Mouse (Mus musculus) forelimb bud, embryonic 11.5 days (tissue): ENCODE data around the gene Apc2.

Source experiments
- DNase-seq: peaks from one replicate; pipeline ENCODE4 v3.0.0-alpha.2; 2012; ENCODE audit warnings: low read depth, low spot score

The Apc2 gene

GRCm38 (mm10) chr10:80294311-80294710, 1.5 kb upstream of the Apc2 start:
- no peak for DNase-seq

DNA sequence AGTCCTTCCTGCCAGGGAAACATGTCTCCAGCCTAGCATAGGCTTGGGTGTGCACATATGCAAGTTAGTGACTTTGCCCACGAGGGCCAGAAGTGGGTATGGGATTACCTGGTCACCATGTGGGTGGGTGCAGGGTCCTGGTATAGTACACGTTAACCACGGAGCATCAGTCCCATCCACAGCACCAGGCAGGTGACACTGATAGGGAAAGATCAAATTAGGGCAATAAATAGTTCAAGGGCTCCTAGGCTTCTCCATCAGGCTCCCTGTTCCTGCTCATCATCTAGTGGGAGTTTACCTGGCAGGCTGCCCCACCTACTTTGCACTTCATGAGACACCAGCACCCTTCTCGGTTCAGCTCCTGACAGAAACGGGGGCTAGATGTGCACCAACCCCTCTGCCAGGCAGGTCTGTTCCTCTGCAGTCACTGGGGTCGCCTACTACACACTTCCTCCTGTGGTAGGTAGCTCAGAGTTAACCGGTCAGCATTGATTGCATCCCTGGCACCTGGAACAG, 931 bp upstream of the Apc2 start:
- DNase-seq = no peak

- DNase-seq = no peak
Measured at GRCm38 (mm10) chr10:80296824-80297223, 1.0 kb downstream of the Apc2 start.

DNA sequence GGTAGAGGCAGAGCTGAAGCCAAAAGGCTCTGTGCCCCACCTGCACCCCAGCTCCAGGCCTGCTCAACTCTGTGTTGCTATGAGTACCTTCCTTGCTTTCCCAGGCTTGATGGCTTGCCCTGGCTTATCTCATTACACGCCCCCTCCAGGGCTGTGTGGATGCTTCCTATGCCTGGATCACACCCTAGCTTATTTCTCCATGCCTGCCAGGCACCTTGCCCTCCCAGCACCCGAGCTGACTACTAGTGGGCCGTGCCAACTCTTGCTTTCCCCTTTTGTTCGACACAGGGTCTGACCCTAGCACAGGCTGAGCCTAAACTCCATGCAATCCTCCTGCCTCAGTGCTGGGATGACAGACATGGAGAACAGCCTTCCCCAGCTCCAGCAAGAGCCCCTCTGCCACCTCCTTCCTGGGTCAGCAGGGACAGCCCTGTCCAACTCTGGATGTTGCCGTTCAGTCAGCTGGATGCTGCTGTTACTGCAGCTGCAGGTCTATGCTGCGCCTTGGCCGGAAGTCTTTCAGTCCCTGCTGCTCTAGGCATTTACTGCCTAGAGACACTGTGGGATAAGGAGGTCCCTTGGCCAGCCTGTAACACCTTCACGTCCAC, 1.9 kb downstream of the Apc2 start:
- DNase-seq = no peak

GRCm38 (mm10) chr10:80298571-80299281, 2.9 kb downstream of the Apc2 start:
- peak; percentile 86 for DNase-seq

- DNase-seq = no peak
Measured at GRCm38 (mm10) chr10:80299301-80299700, 3.5 kb downstream of the Apc2 start.

GRCm38 (mm10) chr10:80299824-80300223, 4.0 kb downstream of the Apc2 start:
- DNase-seq = no peak

- DNase-seq = no peak
Measured at GRCm38 (mm10) chr10:80300672-80301181, 5.0 kb downstream of the Apc2 start.

GRCm38 (mm10) chr10:80301256-80302081, 5.7 kb downstream of the Apc2 start:
- no peak for DNase-seq

DNA sequence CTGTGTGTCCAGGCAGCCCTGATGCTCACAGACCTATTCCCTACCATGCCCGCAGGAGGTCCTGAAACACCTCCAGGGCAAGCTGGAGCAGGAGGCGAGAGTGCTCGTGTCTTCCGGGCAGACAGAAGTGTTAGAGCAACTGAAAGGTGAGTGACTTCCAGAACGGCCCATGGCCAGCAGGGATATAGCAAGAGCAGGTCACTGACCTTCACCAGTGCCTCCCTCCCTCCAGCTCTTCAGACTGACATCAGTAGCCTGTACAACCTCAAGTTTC, 6.2 kb downstream of the Apc2 start:
- no peak for DNase-seq

DNA sequence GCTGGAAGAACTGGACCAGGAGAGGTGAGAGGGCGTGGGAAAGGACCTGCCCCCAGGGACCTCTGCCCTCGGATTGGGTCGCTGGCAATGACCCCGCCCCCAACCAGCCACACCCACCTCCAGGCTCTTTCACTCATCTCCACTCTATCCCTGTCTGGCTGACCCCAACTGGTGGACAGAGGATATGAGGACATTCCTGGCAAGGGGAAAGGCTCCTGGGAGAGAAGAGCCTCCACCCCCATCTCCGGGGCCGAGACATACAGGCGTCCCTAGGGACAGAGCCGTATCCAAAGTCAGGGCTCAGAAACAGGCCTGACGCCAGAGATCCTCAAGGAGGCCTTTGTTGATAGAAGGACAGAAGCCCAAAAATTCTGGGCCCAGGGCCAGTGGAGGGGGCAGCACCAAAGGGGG, 6.7 kb downstream of the Apc2 start:
- no peak for DNase-seq

GRCm38 (mm10) chr10:80304458-80304857, 8.7 kb downstream of the Apc2 start:
- DNase-seq = no peak

GRCm38 (mm10) chr10:80304862-80305261, 9.1 kb downstream of the Apc2 start:
- DNase-seq = no peak

DNA sequence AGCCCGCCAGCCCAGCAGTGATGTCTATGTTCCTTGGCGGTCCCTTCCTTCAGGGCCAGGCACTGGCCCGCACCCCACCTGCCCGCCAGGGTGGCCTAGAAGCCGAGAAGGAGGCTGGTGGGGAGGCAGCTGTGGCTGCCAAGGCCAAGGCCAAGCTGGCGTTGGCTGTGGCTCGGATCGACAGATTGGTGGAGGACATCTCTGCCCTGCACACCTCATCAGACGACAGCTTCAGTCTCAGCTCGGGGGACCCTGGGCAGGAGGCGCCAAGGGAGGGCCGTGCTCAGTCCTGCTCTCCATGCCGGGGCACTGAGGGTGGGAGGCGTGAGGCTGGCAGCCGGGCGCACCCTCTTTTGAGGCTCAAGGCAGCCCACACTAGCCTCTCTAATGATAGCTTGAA, 15.8 kb downstream of the Apc2 start:
- DNase-seq = no peak

GRCm38 (mm10) chr10:80312586-80313504, 17.1 kb downstream of the Apc2 start:
- no peak for DNase-seq

- DNase-seq = no peak
Measured at GRCm38 (mm10) chr10:80313627-80314201, 17.9 kb downstream of the Apc2 start.

DNA sequence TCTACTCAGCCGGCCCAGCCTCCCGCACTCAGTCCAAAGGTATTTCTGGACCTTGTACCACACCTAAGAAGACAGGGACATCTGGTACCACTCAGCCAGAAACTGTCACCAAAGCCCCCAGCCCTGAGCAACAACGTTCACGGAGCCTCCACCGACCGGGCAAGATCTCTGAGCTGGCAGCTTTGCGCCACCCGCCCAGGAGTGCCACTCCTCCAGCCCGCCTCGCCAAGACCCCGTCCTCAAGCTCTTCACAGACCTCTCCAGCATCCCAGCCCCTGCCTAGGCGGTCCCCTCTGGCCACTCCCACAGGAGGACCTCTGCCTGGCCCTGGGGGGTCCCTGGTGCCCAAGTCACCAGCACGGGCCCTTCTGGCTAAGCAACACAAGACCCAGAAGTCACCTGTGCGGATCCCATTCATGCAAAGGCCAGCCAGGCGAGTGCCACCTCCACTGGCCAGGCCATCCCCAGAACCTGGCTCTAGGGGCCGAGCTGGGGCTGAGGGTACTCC, 18.8 kb downstream of the Apc2 start:
- DNase-seq = no peak

DNA sequence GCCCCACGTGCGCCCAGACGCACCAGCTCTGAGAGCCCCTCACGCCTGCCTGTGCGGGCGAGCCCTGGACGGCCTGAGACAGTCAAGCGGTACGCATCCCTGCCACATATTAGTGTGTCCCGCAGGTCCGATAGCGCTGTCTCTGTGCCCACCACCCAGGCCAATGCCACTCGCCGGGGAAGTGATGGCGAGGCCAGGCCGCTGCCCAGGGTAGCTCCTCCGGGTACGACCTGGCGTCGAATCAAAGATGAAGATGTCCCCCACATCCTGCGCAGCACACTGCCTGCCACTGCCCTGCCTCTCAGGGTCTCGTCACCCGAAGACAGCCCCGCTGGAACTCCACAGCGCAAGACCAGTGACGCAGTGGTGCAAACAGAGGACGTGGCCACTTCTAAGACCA, 19.5 kb downstream of the Apc2 start:
- no peak for DNase-seq

- DNase-seq = no peak
Measured at GRCm38 (mm10) chr10:80316359-80316781, 20.6 kb downstream of the Apc2 start.

GRCm38 (mm10) chr10:80317011-80317410, 21.2 kb downstream of the Apc2 start:
- DNase-seq = no peak

DNA sequence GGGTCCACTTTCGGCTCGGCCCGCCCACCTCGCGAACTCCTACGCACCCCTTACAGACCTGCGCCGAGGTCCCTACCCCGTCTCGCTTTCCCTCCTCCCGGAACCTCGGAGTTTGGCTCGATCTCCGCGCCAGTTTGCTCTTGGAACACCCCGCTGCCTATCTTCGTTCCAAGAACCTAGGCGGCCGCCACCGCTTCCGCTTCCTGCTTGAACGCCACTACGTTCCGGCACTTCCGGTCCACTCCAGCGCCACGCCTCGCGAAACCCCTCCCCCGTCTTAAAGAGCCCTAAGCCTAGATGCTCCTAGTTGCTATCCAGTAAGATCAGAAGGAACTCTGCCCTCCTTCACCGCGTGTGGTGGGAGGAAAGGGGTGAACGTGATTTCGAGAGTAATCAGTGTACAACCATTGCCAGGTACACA, 24.6 kb downstream of the Apc2 start, which contains the start of gene 2310011J03Rik:
Gene 2310011J03Rik, minus strand, starts transcription at position 198 of the 421 bp plus-strand sequence.
- DNase-seq = peak; percentile 88
